Mouse (Mus musculus) kidney, adult 11 months (tissue): ENCODE results near the gene Inka1.
"Not testable (repeated sequence)": the region's sequence is repeated elsewhere in the genome, so short reads cannot be mapped to it uniquely, and the experiment has no call there.

Experiments used
- DNase-seq: peaks from one replicate; pipeline ENCODE4 v3.0.0; 2022

Inka1 gene

GRCm38 (mm10) chr9:107985131-107986119 lies at the start of gene Inka1:
Inka1 (minus strand) TSS chr9:107985879.
- DNase-seq: peak; percentile 81

DNA sequence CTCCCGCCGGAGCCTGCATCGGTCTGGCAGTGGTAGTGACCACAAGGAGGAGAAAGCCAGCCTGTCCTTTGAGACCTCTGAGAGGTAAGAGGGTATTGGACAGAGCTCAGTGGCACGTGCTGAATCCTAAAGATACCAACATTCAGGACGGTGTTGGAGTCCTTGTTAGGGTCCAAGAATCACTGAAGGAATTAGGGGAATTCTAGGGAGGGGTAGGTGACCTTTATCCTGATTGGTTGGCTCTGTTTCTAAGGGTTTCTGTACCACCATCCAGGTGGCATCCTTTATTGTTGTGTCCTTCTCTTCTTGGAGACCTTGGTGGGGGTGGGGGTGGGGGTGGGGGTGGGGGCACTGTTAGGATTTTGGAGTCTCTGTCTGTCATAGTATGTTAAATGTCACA lies 46.4 kb upstream of the Inka1 start:
- no peak for DNase-seq

GRCm38 (mm10) chr9:108027867-108028266 lies 42.2 kb upstream of the Inka1 start:
- DNase-seq: no peak

DNA sequence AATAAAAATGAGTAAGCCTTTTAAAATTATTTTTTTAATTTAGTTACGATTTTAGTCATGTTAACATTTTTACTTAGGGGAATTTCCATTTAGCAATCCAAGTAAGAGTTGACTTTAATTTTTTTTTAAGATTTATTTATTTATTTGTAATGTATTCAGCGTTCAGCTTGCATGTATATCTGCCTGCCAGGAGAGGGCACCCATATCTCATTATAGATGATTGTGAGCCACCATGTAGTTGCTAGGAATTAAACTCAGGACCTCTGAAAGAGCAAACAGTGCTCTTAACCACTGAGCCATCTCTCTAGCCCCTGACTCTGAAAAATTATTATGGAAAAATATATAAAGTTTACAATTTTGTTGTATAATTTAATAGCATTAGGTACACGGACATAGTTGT lies 40.9 kb upstream of the Inka1 start:
- DNase-seq: no peak

- no peak for DNase-seq
These were observed 37.5 kb upstream of the Inka1 start for GRCm38 (mm10) chr9:108023216-108023615.

- no peak for DNase-seq
These were observed 35.1 kb upstream of the Inka1 start for GRCm38 (mm10) chr9:108020741-108021140.

DNA sequence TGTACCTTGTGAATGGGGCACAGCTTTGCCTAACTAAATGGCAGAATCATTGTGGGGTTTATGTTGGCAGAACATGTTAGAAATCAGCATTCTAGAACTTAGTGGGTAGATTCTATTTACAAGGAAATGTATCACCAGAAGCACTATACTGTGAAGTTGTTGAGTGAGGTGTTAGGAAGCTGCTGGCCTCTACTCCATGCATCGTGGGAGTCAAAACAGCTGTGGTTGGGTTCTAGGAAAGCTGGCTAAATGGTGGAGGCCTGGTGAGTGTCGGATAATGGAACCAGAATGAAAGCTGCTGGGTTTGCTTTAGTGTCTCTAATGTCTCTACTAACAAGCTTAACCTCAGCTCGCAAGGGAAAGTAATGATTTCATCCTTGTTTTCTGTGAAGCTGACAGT lies 31.4 kb upstream of the Inka1 start:
- DNase-seq: no peak

GRCm38 (mm10) chr9:108013577-108013976 lies 27.9 kb upstream of the Inka1 start:
- not testable (repeated sequence) for DNase-seq

GRCm38 (mm10) chr9:108010385-108010784 lies 24.7 kb upstream of the Inka1 start:
- no peak for DNase-seq

- DNase-seq: no peak
These were observed 22.4 kb upstream of the Inka1 start for GRCm38 (mm10) chr9:108008041-108008440.

DNA sequence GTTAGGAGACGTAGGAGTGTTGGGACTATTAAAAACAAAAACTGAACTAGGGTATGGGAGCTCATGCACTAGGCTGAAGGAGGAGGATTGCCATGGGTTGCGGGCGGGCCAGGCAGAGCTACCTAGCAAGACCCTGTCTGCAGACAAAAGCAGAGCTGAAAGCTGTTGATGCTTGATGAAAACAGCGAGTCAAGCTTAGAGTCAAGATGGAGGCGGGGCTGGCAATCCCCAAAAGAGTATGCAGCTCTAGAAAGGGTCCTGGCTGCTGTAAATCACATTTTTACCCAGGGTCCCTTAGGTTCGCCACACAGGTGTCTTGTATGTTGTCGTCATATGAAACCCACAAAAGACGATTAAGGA lies 17.8 kb upstream of the Inka1 start:
- no peak for DNase-seq

DNA sequence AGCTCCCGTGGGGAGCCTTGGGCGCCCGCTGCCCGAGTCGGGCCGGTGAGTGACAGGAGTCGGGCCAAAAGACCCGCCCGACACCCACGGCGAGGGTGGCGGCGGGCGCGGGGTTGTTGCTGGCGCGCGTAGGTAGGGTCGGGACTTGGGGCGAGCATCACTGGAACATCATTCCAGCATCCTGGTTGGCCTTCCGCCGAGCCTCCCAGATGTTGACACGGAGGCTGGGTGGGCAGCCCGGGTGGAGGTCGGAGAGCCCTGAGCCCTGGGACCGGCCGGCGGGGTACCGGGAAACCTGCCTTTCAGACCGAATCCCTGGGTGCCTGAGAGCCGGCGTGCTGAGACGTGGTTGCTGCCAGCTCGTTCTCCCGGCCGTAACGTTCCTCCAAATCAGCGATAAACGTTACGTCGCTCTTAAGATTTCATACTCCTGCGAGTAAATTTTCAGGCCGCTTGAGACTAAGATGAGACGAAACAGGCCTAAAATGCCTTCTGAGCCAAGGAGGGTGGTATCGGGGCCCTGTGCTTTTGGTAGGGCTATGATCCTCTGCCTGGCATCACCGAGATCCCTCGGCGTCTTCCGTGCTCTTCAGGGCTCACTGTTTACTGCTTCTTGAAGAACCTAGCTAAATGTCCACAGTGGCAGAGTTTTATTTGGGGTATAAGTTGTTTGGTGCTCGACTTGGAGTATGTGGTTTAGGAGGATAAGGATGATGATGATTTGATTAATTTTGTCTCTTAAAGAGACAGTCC lies 17.3 kb upstream of the Inka1 start:
- no peak for DNase-seq

GRCm38 (mm10) chr9:108001922-108002770 lies 16.5 kb upstream of the Inka1 start, which contains the start of gene Ip6k1:
Ip6k1 (plus strand) TSS chr9:108002501.
- peak; percentile 100 for DNase-seq

DNA sequence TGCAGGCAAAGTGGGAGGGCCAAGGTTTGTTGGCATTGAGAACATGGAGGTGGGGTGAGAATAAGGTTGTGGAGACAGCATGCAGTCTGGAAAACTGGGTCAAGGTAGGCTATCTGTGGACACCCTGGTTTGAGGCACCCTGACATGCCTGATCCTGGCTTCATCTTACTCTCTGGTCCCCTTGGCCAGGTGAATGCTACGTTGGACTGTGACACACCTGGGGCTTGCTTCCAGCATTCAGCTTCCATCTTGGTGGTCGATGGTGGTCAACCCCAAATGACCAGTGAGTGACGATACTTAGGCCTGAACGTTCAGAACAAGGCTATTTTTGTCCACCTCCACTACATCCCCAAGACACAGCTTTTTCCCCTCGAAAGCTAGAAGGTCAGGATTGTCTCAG lies 10.4 kb upstream of the Inka1 start, which contains the start of gene Gm20662:
Gene Gm20662, plus strand, starts transcription at position 301 of the 400 bp plus-strand sequence.
- DNase-seq: no peak

- no peak for DNase-seq
These were observed 9.8 kb upstream of the Inka1 start for GRCm38 (mm10) chr9:107995513-107995912.

- DNase-seq: no peak
These were observed 8.8 kb upstream of the Inka1 start for GRCm38 (mm10) chr9:107994464-107994863.

DNA sequence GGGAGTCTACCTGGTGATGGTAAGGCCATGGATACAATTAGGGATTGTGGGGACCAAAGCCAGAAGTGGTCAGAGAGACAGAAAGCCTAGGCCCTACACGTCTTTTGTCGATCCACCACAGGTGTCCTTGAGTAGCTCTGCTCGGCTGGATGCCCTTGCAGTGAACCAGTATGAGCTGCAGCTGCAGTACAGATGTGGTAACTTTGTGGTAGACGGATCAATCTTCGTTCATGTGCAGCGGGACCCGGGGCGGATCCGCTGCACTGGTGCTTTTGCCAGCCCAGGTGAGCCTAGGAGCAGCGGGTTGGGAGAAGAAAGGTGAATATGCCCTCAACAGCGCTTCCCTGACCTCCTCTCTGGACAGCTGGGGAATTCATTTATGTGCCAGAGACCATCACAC lies 7.3 kb upstream of the Inka1 start:
- DNase-seq: no peak

DNA sequence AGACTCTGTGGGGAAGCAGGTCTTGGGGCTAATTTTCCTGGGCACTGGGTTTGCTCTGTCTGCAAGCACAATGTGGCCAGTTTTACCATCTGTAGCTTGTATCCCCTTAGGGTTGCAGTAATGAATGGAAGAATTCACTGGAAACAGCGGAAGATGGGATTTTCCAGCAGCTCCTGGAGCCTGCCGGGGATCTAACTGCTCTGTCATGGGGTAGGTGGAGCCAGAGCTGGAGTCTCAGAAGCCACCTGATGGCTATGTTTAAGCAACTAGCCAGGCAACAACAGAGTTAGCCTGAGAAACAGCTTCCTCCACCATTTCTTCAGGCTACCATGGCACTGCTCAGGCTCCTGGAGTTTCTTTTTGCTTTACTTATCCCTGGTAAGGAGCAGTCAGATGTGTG lies 6.5 kb upstream of the Inka1 start, which contains the start of gene Cdhr4:
Gene Cdhr4, plus strand, starts transcription at position 301 of the 400 bp plus-strand sequence.
- no peak for DNase-seq

GRCm38 (mm10) chr9:107987950-107988349 lies 2.3 kb upstream of the Inka1 start:
- no peak for DNase-seq

GRCm38 (mm10) chr9:107986376-107986775 lies 697 bp upstream of the Inka1 start:
- peak; percentile 73 for DNase-seq

- no peak for DNase-seq
These were observed 974 bp downstream of the Inka1 start for GRCm38 (mm10) chr9:107984754-107985055.

GRCm38 (mm10) chr9:107984052-107984753 lies 1.5 kb downstream of the Inka1 start:
- DNase-seq: no peak
